Mouse (Mus musculus) limb, embryonic 14.5 days (tissue): ENCODE measurements around the gene Nrros. TPM values are rescaled to one million over a fixed set of nuclear protein-coding genes. Genes with fewer than 3 reads are reported as not detected.

Experiments used
- ATAC-seq: fragments of 200-750 bp; cut with Nextera tagmentation; 2 replicates; pipeline ENCODE4 v1.8.0; 2017; ENCODE audit warnings: low read depth, moderate number of reproducible peaks, moderate TSS enrichment; ENCODE audit not compliant: low FRiP score
- DNase-seq: peaks from one replicate; pipeline ENCODE4 v3.0.0-alpha.2; 2015; ENCODE audit warnings: low spot score
- H3K27ac ChIP-seq: fragments of 300-500 bp; sonication (generic); replicated peaks from 2 replicates; pipeline ENCODE4 v1.5.1; 2014; ENCODE audit warnings: low read depth, mild to moderate bottlenecking, low read length, moderate library complexity, mixed read lengths
- H3K27me3 ChIP-seq: fragments of 300-500 bp; sonication (generic); 2 replicates; pipeline ENCODE4 v1.6.1; 2014; ENCODE audit warnings: low read length, mixed read lengths; ENCODE audit not compliant: control insufficient read depth, insufficient read depth
- H3K36me3 ChIP-seq: fragments of 300-500 bp; sonication (generic); 2 replicates; pipeline ENCODE4 v1.6.1; 2014; ENCODE audit warnings: mild to moderate bottlenecking, low read length, moderate library complexity, mixed read lengths; ENCODE audit not compliant: control insufficient read depth, insufficient read depth
- H3K4me1 ChIP-seq: fragments of 300-500 bp; sonication (generic); 2 replicates; pipeline ENCODE4 v1.6.1; 2014; ENCODE audit warnings: antibody characterized with exemption, low read length, mixed read lengths; ENCODE audit not compliant: control insufficient read depth, insufficient read depth
- H3K4me2 ChIP-seq: fragments of 300-500 bp; sonication (generic); replicated peaks from 2 replicates; pipeline ENCODE4 v1.6.1; 2014; ENCODE audit warnings: low read depth, mild to moderate bottlenecking, low read length, moderate library complexity; ENCODE audit not compliant: severe bottlenecking
- H3K4me3 ChIP-seq: fragments of 300-500 bp; sonication (generic); replicated peaks from 2 replicates; pipeline ENCODE4 v1.5.1; 2014; ENCODE audit warnings: low read length
- H3K9ac ChIP-seq: fragments of 300-500 bp; sonication (generic); 2 replicates; pipeline ENCODE4 v1.6.1; 2014; ENCODE audit warnings: mild to moderate bottlenecking, low read depth, low read length, moderate library complexity; ENCODE audit not compliant: severe bottlenecking
- H3K9me3 ChIP-seq: fragments of 300-500 bp; sonication (generic); 2 replicates; pipeline ENCODE4 v1.6.1; 2016; ENCODE audit warnings: low read length; ENCODE audit not compliant: control insufficient read depth
- POLR2A ChIP-seq: fragments of 200-500 bp; IDR thresholded peaks from 2 replicates; pipeline ENCODE4 v1.8.0; 2012; ENCODE audit warnings: inconsistent platforms, mild to moderate bottlenecking, moderate library complexity, borderline replicate concordance; ENCODE audit not compliant: insufficient read depth, insufficient read length; ENCODE audit errors: extremely low read depth
- WGBS: fragments of 180-500 bp; shearing (Covaris S2); extraction: QIAGEN DNeasy Blood & Tissue Kit; methylation state at CpG from one replicate; pipeline ENCODE4 v1.1.7; 2014; 5-methylcytosine and 5-hydroxymethylcytosine counted together
- polyA plus RNA-seq, 2 experiments: library from polyadenylated mRNA; depleted of rRNA in 1 of 2; stranded (reverse) in 1 of 2; unstranded in 1 of 2; fragments of >200 nt; fragmentation: Nextera tagmentation in 1 of 2; extraction: Ambion mirVana in 1 of 2; gene quantifications; 2 replicates each; pipeline versions ENCODE4 v1.2.1 to v1.2.3; 2012 to 2014

The Nrros gene
- polyA plus RNA-seq, 2 experiments = 14.2 to 20.2 TPM

DNA sequence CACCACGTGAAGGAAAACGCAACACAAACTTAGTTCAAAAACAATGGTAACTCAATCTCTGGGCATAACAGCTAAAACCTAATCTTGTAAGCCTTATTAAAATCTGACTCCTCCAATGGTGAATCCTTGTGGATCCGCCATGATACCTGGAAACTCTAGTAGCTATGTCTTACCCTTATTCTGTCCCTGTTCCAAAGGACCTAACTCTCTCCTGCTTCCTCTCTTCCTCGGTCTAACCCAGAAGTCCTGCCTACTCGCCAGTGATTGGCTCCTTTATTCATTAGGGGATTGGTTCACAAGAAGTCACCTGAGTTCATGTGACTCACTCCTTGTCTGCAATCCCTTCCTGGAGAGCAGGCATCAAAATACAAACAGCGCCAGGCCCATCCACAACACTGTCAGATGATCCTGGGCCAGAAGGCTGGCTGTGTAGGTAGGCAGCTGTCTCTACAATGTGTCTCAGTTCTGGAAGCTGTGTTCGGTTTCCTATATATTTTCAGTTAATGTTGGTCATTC, 29.5 kb downstream of the Nrros start:
- no peaks in the 10 kb centered on the region for H3K27me3 ChIP-seq
- no peaks in the 10 kb centered on the region for H3K9me3 ChIP-seq
- no peaks in the 10 kb centered on the region for H3K36me3 ChIP-seq
- H3K4me2 ChIP-seq = no peak overlapping the region
- no peaks in the 10 kb centered on the region for H3K4me1 ChIP-seq
- no peak overlapping the region for H3K27ac ChIP-seq
- no peak overlapping the region for H3K9ac ChIP-seq
- TF ChIP-seq POLR2A = no peak
- ATAC-seq (no peak), DNase-seq (no peak)
- WGBS = 80% methylated on average over 7 of the region's 7 CpGs
- H3K4me3 ChIP-seq = no peak overlapping the region

DNA sequence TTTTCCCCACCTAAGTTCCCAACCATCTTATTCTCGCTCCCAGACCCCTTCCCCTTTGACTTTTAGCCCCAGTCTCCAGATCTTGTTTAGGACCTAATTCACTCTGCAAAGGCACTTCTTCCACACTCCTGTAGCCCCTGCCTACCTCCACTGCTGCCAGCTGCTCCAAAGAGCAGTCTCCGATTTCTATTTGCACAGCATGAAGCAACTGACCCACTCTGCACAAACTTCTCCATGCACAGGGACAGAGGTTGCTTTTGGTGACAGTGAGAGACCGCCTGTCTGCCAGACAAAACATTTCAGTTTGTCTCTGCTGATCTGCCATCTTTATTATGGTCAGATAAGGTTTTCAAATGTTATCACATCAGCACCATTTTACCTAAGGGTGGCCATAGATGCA, 32.2 kb downstream of the Nrros start:
- H3K36me3 ChIP-seq = no peaks in the 10 kb centered on the region
- no peak for DNase-seq
- no peak overlapping the region for H3K9ac ChIP-seq
- H3K27me3 ChIP-seq = no peaks in the 10 kb centered on the region
- no peak overlapping the region for H3K4me2 ChIP-seq
- no peak overlapping the region for H3K27ac ChIP-seq
- 82% methylated on average over 3 of the region's 3 CpGs for WGBS
- H3K4me3 ChIP-seq = no peak overlapping the region
- no peaks in the 10 kb centered on the region for H3K4me1 ChIP-seq
- H3K9me3 ChIP-seq = no peaks in the 10 kb centered on the region
- no peak for TF ChIP-seq POLR2A
- ATAC-seq = no peak

DNA sequence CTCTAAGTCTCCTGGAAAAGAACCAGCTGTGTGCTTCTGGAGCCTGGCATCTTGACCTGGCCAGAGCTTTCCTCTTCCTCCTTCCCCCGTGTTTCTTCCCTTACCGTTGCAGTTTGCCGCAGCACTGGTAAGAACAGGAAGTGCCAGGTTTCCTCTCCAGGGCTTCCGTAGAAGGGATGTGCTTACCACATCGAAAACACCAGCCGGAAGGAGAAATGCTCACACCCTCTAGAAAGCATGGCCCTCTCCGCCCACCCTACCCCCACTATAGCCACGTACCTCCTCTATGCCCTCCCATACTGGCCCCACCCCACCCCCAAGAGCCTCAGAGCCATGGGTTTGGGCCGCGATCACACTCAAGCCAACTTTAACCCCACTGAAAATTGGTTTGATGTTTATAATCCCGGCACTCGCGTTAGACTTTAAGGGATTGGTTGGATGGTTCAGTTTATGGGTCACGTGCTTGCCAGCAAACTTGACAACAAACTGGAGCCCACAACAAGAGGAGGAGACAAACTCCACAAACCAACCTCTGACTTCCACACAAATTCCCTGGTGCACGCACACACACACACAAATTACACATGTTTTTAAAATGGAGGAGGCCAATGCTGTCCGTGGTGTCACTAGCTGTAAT, 35.1 kb downstream of the Nrros start:
- no peak for ATAC-seq
- Histone ChIP-seq H3K27ac (no peak overlapping the region), H3K4me2 (0 out of 2 replicates have a peak overlapping the region, but pooled peaks have one; percentile 5), H3K27me3 (no peaks in the 10 kb centered on the region), H3K9me3 (no peaks in the 10 kb centered on the region), H3K36me3 (no peaks in the 10 kb centered on the region), H3K9ac (no peak overlapping the region), H3K4me3 (no peak overlapping the region), H3K4me1 (no peaks in the 10 kb centered on the region)
- no peak for TF ChIP-seq POLR2A
- no peak for DNase-seq
- 64% methylated on average over 16 of the region's 16 CpGs for WGBS

DNA sequence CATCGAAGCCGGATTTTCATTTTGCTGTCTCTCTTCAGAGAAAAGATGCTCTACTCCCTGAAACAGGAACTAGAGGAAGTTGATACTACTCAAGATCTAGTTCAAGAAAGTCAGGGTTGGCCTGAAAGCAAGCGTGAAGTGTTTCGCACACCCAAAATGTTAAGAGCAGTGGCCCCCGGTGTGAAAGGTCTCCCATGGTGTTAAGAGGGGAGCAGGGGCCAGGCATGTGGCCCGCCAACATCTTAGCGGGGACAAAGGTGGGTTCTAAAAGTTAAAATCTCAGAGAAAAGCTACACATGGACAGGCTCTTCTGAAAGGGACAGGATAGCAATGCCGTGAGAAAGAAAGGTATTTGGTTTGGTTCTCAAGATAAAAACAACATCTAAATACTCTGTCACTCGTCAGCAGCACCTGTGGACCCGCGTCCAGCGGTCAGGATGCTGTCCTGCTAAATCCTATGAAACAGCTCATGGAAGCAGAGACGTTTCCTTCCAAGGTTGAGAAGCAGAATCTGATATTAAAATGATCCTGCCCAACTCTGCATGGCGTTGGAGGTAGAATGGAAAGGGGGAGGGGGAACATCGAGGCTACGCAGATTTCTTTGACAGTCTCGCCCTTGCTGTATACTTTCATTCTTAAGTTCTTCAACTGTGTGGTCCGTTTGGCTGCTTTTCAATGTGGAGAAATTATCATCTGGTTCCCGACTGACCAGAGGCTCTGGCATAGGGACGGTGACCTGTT, 35.8 kb downstream of the Nrros start:
- no peaks in the 10 kb centered on the region for H3K9me3 ChIP-seq
- no peaks in the 10 kb centered on the region for H3K27me3 ChIP-seq
- H3K4me1 ChIP-seq = no peaks in the 10 kb centered on the region
- no peak overlapping the region for H3K27ac ChIP-seq
- WGBS = 75% methylated on average over 20 of the region's 20 CpGs
- H3K36me3 ChIP-seq = no peaks in the 10 kb centered on the region
- 0 out of 2 replicates have a peak overlapping the region, but pooled peaks have one; percentile 5 for H3K4me2 ChIP-seq
- DNase-seq (no peak), ATAC-seq (no peak)
- no peak overlapping the region for H3K9ac ChIP-seq
- H3K4me3 ChIP-seq = no peak overlapping the region
- TF ChIP-seq POLR2A = no peak

DNA sequence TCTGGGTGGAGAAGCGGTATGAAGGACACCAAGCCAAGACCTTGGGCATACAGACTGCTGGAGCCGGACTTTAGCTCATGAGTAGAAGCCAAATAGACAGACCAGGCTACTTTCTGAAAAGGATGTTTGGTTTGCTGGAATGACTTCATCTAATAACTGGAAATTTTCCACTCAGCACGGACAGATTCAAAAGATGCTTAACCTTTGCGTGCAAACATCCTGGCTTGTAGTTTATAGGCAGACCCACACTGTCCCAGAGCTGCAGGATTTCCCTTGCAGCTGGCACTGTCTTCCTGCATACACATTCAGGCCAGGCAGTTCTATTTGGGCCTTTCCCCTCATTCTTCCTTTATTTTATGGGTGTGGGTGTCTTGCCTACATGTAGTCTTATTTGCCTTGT, 38.3 kb downstream of the Nrros start:
- no peaks in the 10 kb centered on the region for H3K36me3 ChIP-seq
- ATAC-seq (no peak), DNase-seq (no peak)
- no peaks in the 10 kb centered on the region for H3K27me3 ChIP-seq
- no peak overlapping the region for H3K4me3 ChIP-seq
- no peaks in the 10 kb centered on the region for H3K4me1 ChIP-seq
- H3K9me3 ChIP-seq = no peaks in the 10 kb centered on the region
- no peak overlapping the region for H3K4me2 ChIP-seq
- TF ChIP-seq POLR2A = no peak
- H3K9ac ChIP-seq = no peak overlapping the region
- WGBS = 85% methylated on average over 4 of the region's 4 CpGs
- H3K27ac ChIP-seq = 0 out of 2 replicates have a peak overlapping the region, but pooled peaks have one; percentile 19
